Mouse (Mus musculus) urinary bladder, adult 2 months (tissue): Measurements from ENCODE around the gene Srrt. TPM values are rescaled to one million over a fixed set of nuclear protein-coding genes. Genes with fewer than 3 reads are reported as not detected.
"Not testable (repeated sequence)": the region's sequence is repeated elsewhere in the genome, so short reads cannot be mapped to it uniquely, and the experiment has no call there.

Experiments
- DNase-seq: peaks from one replicate; pipeline ENCODE4 v3.0.0; 2022; ENCODE audit warnings: low spot score
- polyA plus RNA-seq: library from polyadenylated mRNA; depleted of rRNA; stranded (reverse); fragments of >200 nt; gene quantifications from 2 replicates; pipeline ENCODE4 v1.2.3, GENCODE M21; 2012

The Srrt gene
- polyA plus RNA-seq, 1 experiment = 168 TPM

- no peak for DNase-seq
Observed at GRCm38 (mm10) chr5:137297126-137297525, 10.3 kb downstream of the Srrt start.

DNA sequence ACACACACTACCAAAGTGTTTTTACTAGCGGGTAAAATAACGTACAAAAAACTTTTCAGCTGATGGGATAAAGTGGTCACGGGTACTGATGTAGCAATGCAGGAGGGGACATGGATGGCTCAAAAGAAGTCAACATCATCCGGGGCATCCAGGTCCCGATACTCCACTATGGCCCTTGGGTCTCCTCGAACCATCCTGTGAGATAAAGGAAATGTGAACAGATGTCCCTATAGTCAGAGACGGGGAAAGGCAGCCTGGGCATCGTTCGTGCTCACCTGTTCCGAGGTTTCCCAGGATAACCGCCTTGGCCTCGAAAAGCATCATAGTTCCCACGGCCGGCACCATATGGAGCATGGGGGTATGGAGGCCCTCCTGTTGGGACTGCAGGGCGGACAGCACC is 11.8 kb downstream of the Srrt start:
- no peak for DNase-seq

- DNase-seq = no peak
Observed at GRCm38 (mm10) chr5:137295296-137295695, 12.2 kb downstream of the Srrt start.

DNA sequence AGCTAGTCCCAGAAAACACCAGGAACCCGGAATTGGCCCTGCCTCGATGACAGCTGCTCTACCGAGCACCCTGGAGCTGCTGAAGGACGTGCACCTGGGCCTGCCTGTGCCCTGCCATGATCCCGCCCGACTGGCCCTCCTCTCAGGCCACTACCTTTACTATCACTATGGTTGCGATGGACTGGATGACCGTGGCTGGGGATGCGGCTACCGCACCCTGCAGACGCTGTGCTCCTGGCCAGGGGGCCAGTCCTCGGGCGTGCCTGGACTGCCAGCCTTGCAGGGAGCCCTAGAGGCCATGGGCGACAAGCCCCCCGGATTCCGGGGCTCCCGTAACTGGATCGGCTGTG is 12.8 kb downstream of the Srrt start:
- no peak for DNase-seq

- peak; percentile 85 for DNase-seq
Observed at GRCm38 (mm10) chr5:137293839-137294743, 13.4 kb downstream of the Srrt start, which contains the start of gene Ufsp1. TSS of gene Ufsp1 (plus strand) at chr5:137294629.

- peak; percentile 75 for DNase-seq
Observed at GRCm38 (mm10) chr5:137293282-137293681, 14.2 kb downstream of the Srrt start.

DNA sequence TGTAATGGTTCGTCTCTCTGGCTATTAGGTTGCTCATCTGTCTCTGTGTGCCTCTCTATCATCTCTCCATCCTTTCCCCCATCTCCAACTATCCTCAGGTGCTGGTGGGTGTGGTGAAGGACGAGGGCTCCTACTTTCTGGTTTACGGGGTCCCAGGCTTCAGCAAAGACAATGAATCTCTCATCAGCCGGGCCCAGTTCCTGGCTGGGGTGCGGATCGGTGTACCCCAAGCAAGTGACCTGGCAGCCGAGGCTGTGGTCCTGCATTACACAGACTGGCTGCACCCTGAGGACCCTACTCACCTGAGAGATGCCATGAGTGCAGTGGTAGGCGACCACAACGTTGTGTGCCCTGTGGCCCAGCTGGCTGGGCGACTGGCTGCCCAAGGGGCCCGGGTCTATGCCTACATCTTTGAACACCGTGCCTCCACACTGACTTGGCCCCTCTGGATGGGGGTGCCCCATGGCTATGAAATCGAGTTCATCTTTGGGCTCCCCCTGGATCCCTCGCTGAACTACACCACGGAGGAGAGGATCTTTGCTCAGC is 16.0 kb downstream of the Srrt start:
- no peak for DNase-seq

DNA sequence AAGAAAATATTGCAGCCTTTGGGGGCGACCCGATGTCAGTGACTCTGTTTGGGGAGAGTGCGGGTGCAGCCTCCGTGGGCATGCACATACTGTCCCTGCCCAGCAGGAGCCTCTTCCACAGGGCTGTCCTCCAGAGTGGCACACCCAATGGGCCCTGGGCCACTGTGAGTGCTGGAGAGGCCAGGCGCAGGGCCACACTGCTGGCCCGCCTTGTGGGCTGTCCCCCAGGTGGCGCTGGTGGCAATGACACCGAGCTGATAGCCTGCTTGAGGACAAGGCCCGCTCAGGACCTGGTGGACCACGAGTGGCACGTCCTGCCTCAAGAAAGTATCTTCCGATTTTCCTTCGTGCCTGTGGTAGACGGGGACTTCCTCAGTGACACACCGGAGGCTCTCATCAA is 16.8 kb downstream of the Srrt start:
- peak; percentile 48 for DNase-seq

DNA sequence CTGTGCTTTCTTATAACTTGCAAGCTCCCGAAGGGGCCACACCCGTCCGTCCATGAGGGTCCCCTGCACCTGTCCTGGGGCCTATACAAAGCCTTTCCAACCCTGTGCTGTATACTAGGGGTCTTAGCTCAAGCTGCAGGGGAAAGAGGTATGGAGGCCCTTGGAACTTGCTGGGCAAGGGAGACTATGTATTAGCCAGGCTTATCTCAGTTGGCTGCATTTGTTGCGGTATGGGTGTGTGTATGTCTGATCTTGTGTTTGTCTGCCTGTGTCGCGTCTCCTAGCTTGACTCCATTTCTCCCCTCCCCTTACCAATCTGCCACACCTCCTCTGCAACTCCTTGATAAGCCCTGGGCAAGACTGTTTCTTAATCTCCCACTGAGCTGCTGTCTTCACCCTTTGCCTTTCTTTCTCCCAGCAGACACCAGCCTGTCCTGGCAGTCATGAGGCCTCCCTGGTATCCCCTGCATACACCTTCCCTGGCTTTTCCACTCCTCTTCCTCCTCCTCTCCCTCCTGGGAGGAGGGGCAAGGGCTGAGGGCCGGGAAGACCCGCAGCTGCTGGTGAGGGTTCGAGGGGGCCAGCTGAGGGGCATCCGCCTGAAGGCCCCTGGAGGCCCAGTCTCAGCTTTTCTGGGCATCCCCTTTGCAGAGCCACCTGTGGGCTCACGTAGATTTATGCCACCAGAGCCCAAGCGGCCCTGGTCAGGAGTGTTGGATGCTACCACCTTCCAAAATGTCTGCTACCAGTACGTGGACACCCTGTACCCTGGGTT is 17.7 kb downstream of the Srrt start:
- no peak for DNase-seq

DNA sequence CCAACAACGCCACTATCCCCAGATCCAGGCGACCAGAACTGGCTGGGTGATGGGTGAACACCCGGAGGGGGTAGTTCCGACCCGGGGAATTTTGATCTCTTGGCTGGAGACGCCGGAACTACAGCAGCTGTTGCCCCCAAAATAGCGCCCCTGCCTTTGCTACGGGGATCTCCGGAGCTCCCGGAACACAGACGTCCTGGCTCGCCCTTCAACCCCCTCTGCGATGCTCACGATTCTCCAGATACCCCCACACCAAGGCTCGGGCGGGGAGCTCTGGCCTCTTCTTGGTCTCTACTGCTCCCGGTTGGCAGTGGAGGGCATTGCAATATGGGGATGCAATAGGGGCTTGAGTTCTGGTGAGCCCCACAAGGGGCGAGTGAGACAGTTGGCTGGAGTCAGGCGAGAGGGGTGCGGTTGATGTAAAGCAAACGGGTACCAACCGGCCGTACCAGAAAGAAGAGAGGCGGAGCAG is 18.4 kb downstream of the Srrt start:
- no peak for DNase-seq

GRCm38 (mm10) chr5:137287953-137288743 is 19.3 kb downstream of the Srrt start:
- DNase-seq = no peak

DNA sequence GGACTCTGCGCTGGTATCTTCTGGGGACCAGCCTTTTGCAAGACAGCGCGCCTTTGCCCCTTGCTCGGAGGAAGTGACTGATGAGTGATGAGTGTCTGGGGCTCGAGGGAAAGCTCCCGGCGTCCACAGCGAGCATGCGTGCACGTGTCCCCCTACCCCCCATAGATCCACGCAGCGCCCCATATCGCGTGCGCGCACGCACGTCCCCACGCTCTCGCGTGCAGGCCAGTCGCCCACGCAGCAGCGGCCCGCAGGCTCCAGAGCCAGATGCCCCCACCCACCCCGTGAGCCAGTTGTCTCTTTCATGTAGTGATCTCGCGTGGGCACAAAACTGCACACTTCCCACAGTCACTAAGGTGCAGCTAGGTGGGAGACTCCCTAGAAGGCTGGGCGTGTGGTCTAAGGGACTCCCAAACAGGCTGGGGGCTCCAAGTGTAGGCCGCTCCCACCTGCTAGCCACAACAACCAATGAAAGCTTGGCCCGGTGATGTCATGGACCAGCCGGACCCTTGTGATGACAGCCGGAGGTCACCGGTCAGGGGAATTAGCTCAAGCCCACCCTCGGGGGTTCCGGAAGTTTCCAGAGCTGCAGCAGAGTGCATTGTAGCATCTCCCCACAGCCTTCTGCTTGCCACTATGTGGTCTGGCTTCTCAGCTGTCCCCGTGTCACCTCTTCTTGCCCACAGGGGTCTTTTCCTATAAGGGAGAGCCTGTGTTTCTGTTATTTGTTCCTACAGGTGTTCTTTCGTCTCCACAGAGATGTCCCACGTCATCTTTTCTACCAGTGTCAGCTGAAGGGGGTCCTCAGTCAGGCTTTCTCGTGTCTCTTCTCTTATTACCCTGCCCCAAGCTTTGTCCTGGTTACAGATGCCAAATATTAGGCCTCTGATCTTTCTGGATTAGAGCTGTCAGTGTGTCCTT is 20.2 kb downstream of the Srrt start, which contains the start of gene Ache:
Gene Ache, plus strand, starts transcription at position 488 of the 921 bp plus-strand sequence.
- no peak for DNase-seq

GRCm38 (mm10) chr5:137286655-137287031 is 20.8 kb downstream of the Srrt start:
- peak; percentile 72 for DNase-seq

DNA sequence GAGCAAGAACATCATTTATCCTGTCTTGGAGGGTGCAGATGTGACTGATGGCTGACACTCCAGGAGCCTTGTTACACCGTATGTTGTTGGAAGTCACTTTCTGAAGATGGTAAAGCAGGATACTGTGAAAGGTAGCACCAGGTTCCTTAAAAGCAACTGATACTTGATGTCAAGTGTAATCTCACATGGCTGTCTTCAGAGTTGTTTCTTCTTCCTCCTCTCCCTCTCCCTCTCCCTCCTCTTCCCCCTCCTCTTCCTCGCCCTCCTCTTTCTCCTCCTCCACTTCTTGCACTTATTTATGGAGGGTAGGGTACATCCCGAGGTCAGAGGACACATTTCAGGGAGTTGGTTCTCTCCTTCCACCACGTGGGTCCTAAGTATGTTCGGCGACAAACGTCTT is 21.5 kb downstream of the Srrt start:
- no peak for DNase-seq

GRCm38 (mm10) chr5:137285045-137285444 is 22.4 kb downstream of the Srrt start:
- no peak for DNase-seq

GRCm38 (mm10) chr5:137284411-137284810 is 23.1 kb downstream of the Srrt start:
- DNase-seq = not testable (repeated sequence)

- DNase-seq = no peak
Observed at GRCm38 (mm10) chr5:137277360-137278342, 29.8 kb downstream of the Srrt start.

DNA sequence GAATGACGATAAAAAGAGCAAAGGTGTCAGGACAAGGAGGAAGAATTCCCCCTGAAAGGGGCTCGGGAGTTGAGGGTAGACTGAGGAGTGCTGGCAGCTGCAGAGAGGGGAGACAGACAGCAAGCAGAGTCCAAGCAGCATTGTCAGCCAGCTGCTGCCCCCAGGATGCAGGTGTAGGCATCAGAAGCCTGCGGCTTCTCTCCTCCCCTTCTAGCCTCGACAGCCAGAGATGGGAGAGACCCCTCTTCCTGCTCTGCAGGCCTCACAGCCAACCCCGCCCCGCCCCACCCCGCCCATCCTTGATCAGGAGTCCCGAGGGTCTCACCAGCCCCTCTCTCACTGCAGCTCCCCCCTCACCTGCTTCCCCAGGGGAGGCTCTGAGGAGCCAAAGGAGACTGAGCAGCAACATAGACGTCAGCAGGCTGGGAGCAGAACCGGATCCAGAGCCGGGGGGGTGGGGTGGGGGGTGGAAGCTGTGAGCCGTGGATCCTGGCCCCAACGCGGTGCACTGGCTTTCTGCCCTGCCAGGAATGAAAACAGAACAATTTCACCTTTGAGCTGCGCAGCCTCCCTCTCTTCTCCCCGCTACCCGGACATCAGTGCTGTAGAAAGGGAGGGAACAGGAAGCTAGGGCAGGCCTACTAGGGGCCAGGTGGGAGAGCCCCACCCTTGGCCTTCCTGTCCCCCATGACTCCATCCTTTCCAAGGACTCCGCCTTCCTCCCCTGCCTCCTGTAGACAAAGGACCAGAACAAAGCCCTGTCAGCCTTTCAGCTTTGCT is 39.2 kb downstream of the Srrt start:
- DNase-seq = no peak
